In genomic region chr12:91745758-91746290, GRCm38 (mm10) we compare ENCODE assay signal across 8 mouse cellular contexts. TPM values are rescaled to one million over a fixed set of nuclear protein-coding genes. Genes with fewer than 3 reads are reported as not detected.
A peak's percentile ranks its signal among the peaks of the same experiment; 100 is the strongest.
DNase-seq lines count a peak whose midpoint lies in the region; ATAC-seq and TF ChIP-seq lines count a peak whose summit lies in the region.

No protein-coding gene starts in this region.

- TF ChIP-seq POLR2A in brain, embryonic 14.5 days (IDR thresholded peaks at IDR 0.05; ENCODE audit: borderline replicate concordance, extremely low read depth, insufficient read depth, insufficient read length, poor library complexity, severe bottlenecking) = no peak
- TF ChIP-seq POLR2A in limb, embryonic 14.5 days (IDR thresholded peaks at IDR 0.05; ENCODE audit: borderline replicate concordance, extremely low read depth, insufficient read depth, insufficient read length) = no peak

- H3K36me3 ChIP-seq in erythroblast, embryonic 14.5 days (ENCODE audit: control insufficient read depth) = peaks cover 32% of the 10 kb centered on the region
- H3K36me3 ChIP-seq in heart, embryonic 14.5 days (ENCODE audit: control insufficient read depth, insufficient read depth, low read length) = no peaks in the 10 kb centered on the region
- no peaks in the 10 kb centered on the region for H3K36me3 ChIP-seq in limb, embryonic 14.5 days (ENCODE audit: control insufficient read depth, insufficient read depth, low read length)

- no peak for TF ChIP-seq CTCF in brain, embryonic 14.5 days (IDR thresholded peaks at IDR 0.05; ENCODE audit: borderline replicate concordance, extremely low read depth, insufficient read depth, insufficient read length)

- H3K4me3 ChIP-seq in erythroblast, embryonic 14.5 days (replicated peaks) = peak overlapping the region; percentile 66
- no peak overlapping the region for H3K4me3 ChIP-seq in heart, embryonic 14.5 days (ENCODE audit: control insufficient read depth in 1 of 2, insufficient read depth in 1 of 2, low read depth in 1 of 2, low read length in 2 of 2)
- H3K4me3 ChIP-seq in limb, embryonic 14.5 days (replicated peaks; ENCODE audit: low read length) = no peak overlapping the region

- no peak for ATAC-seq in erythroblast, adult 5-6 weeks (replicated peaks; ENCODE audit: low FRiP score, poor library complexity, severe bottlenecking)
- peak; percentile 40; the same call in 1 of the 2 replicates for ATAC-seq in heart, embryonic 14.5 days (ENCODE audit: insufficient number of reproducible peaks, insufficient read depth, low FRiP score, low read depth)
- ATAC-seq in limb, embryonic 14.5 days (ENCODE audit: low FRiP score, low read depth) = peak; percentile 83

- peak; percentile 72 for DNase-seq in brain, embryonic 14.5 days (ENCODE audit: low read depth)
- peak; percentile 72 for DNase-seq in limb, embryonic 14.5 days (ENCODE audit: low spot score)
- peak; percentile 50 for DNase-seq in skeletal muscle tissue, adult 2 months (ENCODE audit: low read depth, low spot score)
- no peak for DNase-seq in left cerebral cortex, postnatal 36 days (ENCODE audit: low spot score in 2 of 2)
- no peak for DNase-seq in cerebellum, adult 11 months

- intact Hi-C loops in left cerebral cortex, postnatal 36 days (cut with DNase I) = no loop called here

- H3K27me3 ChIP-seq in erythroblast, embryonic 14.5 days (ENCODE audit: control insufficient read depth) = no peaks in the 10 kb centered on the region
- H3K27me3 ChIP-seq in heart, embryonic 14.5 days (ENCODE audit: control insufficient read depth, insufficient read depth, low read length) = no peaks in the 10 kb centered on the region
- no peaks in the 10 kb centered on the region for H3K27me3 ChIP-seq in limb, embryonic 14.5 days (ENCODE audit: control insufficient read depth, insufficient read depth, low read length)

- H3K9me3 ChIP-seq in erythroblast, embryonic 14.5 days (ENCODE audit: control insufficient read depth, low read length) = no peaks in the 10 kb centered on the region
- no peaks in the 10 kb centered on the region for H3K9me3 ChIP-seq in heart, embryonic 14.5 days (ENCODE audit: control insufficient read depth, low read length)
- no peaks in the 10 kb centered on the region for H3K9me3 ChIP-seq in limb, embryonic 14.5 days (ENCODE audit: control insufficient read depth, low read length)

- no peak overlapping the region for H3K27ac ChIP-seq in heart, embryonic 14.5 days (replicated peaks in 1 of 2; ENCODE audit: control insufficient read depth in 1 of 2, insufficient read depth in 1 of 2, low read depth in 2 of 2, low read length in 2 of 2)
- H3K27ac ChIP-seq in limb, embryonic 14.5 days (replicated peaks; ENCODE audit: low read depth, low read length) = no peak overlapping the region; the same call in 1 of the 2 replicates

- H3K9ac ChIP-seq in heart, embryonic 14.5 days (ENCODE audit: low read length) = no peak overlapping the region
- no peak overlapping the region for H3K9ac ChIP-seq in limb, embryonic 14.5 days (ENCODE audit: low read depth, low read length, severe bottlenecking)

- peaks cover 85% of the 10 kb centered on the region for H3K4me1 ChIP-seq in erythroblast, embryonic 14.5 days (ENCODE audit: control insufficient read depth)
- H3K4me1 ChIP-seq in heart, embryonic 14.5 days (ENCODE audit: control insufficient read depth in 2 of 2, insufficient read depth in 2 of 2, low read length in 2 of 2) = peaks cover 8 to 18% of the 10 kb centered on the region in 2 experiments; a peak in 3 of 4 replicates
- H3K4me1 ChIP-seq in limb, embryonic 14.5 days (ENCODE audit: control insufficient read depth, insufficient read depth, low read length) = no peaks in the 10 kb centered on the region; the same call in 1 of the 2 replicates

- no peak overlapping the region for H3K4me2 ChIP-seq in heart, embryonic 14.5 days (ENCODE audit: low read length)
- H3K4me2 ChIP-seq in limb, embryonic 14.5 days (replicated peaks; ENCODE audit: low read depth, low read length, severe bottlenecking) = no peak overlapping the region

- 22% methylated on average over 11 of the region's 11 CpGs for WGBS in heart, embryonic 14.5 days
- 50% methylated on average over 11 of the region's 11 CpGs for WGBS in limb, embryonic 14.5 days

RNA-seq across cellular contexts. Expression of gene Ston2, which starts 42.4 kb away (rescaled TPM):
- polyA plus RNA-seq in erythroblast, embryonic 14.5 days (2012) = 3.6 TPM in 2 replicates
- total RNA-seq in erythroblast, adult 5-6 weeks (2015; ENCODE audit: low replicate concordance) = 0.58 and 1.5 TPM in 2 replicates
- total RNA-seq in erythroblast, adult 5-6 weeks (2017; ENCODE audit: low replicate concordance) = 0.70 and 2.0 TPM in 2 replicates
- 7.8 and 9.0 TPM in 2 replicates for polyA plus RNA-seq in brain, embryonic 14.5 days (2012; rRNA removed)
- 0.85 and 1.5 TPM in 2 replicates for polyA plus RNA-seq in heart, embryonic 14.5 days (2014; fragmentation: Nextera tagmentation; extraction: Ambion mirVana)
- polyA plus RNA-seq in limb, embryonic 14.5 days (2012; rRNA removed) = 9.9 and 10.4 TPM in 2 replicates
- polyA plus RNA-seq in limb, embryonic 14.5 days (2014; fragmentation: Nextera tagmentation; extraction: Ambion mirVana) = 9.6 and 10.8 TPM in 2 replicates
- 10 to 100 TPM; 14.9 to 16.9 TPM for total RNA-seq in left cerebral cortex, postnatal 36 days (2021)

Comparison
In these comparisons a context has a peak if more than half of its experiments do, and no peak if none do; other contexts are left out.
1. DNase-seq: peak in brain, embryonic 14.5 days (single experiment), limb, embryonic 14.5 days (single experiment) and skeletal muscle tissue, adult 2 months (single experiment); none in left cerebral cortex, postnatal 36 days (0 of 2) and cerebellum, adult 11 months (single experiment).